Mouse (Mus musculus): ENCODE results near the gene Zfp518b.

The Zfp518b gene

DNA sequence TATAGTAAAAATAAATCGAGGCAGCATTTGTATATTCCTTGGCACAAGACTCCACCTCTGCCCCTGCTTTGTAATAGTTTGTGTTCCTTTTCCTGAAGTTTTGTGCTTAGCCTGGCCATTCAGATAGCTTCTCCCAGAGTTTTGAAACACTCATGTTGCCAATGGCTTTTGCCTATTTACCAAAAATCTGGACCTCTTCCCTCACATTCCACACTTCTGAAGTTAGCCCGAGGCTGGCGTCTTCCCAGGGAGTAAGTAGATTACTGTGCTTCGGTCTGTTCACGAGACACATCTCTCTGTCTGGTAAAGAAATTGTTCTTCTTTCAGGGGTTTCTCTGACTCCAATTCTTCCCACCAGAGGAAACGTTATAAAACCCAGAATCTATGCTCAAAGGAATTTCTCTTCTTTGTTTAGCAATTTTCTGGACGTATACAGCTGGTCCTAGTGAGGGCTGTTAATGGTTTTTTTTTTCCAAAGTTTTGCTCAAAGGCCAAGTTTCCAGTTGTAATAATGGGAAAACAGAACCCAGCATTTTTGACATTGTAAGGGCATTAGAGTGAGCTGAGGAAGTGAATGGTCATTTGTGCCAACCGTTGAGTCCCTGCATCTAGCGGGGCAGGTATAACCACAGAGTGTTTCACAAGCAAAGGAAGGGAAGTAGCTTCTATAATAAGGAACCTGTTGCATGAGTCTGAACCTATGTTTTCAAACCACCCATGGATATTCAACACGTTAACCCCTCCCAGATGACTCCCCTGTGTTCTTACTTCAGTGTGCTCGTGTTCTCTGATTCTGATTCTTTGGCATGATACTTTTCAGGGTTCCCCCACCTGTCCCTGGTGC is 50.1 kb downstream of the Zfp518b start:
- DNase-seq (ENCODE audit: inconsistent age in 2 of 2, low spot score in 1 of 2) = no peak

DNA sequence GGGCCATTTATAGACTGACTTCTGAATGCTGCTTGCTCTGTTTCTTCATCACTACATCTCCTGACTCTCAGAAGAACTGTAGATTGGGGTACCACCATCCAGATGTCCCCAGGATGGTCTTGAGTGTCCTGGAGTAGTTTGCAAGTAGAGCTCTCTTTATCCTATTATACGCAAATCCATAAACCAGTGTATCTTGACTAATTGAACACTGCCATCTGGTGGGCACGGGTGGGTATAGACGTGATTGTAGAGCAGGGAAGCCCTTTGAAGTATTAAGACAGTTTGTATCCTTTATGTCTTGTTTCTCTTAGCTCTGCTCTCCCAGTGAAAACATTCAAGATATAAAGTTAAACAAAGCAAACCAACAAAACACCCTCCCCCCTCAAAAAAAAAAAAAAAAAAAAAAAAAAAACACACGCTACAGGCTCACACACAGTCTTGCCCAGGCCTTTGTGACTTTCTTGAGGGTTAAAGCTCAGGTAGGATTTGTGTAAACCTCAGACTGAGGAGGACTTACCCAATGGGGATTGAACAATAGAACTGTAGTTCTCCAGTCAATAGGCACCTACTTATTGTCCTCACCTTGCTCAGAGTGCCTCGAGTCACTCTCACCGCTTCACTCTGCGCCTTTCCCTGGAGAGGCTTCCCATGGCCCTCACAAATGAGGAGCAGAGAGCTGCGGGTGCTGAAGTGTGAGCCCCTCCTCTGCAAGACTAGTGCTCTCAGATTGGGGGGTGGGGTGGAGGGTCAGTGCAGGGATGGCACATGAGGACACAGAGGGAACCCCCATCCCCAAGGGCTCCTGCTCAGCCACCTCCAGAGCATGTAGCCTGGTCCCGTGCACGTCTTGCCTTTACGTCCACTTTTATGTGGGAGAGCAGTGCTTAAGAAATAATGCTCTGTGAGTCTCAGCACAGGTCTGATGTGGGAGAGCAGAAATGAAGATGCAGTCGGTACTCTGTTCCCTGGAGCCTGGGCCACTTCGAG is 51.9 kb downstream of the Zfp518b start:
- DNase-seq (ENCODE audit: inconsistent age in 2 of 2, low spot score in 1 of 2) = peak; percentile 42 to 89

DNA sequence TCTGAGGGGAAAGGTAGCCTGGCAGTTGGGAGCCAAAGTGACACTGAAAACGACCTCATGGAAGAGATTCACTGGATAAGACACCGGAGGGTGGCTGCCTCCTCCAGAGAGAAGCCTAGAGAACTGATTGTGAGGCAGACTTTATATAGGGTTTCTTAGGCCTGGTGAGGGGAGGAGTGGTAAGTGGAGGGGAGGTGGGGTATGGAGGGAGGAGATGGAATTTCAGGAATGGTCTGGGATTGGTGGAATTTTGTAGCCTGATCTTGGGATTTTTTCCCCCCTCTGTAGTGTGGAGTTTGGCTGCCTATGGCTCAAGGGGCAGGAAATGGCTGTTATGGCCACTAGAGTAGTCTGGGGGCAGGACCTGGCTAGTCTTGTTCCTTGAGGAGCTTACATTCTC is 56.6 kb downstream of the Zfp518b start:
- no peak for DNase-seq (ENCODE audit: inconsistent age in 2 of 2, low spot score in 1 of 2)

DNA sequence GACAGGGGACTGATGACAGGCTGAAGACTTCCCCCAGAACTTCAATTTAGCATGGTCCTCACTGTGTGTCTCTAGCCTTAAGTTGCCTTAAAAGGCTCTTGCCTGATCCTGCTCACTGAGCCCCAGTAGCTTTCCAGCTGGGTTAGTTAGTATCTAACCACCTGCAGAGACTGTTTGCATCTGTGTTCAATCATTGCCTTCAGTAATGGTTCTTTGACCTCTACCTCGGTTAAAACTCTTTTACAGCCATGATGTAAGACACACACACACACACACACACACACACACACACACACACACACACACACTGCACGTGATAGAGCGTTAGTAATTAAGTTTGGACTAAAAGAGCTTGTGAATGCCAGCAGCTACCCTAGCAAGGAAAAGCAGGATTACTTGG is 57.7 kb downstream of the Zfp518b start:
- no peak for DNase-seq (ENCODE audit: inconsistent age in 2 of 2, low spot score in 1 of 2)

DNA sequence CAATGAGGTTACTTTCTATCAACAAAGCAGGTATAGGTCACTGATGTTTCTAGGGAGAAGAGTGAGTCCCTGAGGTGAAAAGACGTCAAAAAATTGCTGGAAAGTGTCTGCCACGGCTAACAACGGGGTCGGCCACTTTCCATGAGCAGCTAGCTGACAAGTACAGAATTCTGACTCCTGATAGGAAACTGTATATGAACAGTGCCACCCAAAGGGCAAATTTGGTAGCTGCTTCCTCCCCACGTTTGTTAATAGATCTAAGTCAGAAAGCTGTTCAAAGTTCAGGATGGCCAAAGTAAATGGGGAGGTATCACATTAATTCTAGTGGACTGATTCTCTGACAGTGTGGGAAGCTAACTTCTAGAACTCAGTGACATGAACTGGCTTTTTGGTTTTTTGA is 63.8 kb downstream of the Zfp518b start:
- DNase-seq (ENCODE audit: inconsistent age in 2 of 2, low spot score in 1 of 2) = peak in 1 of 2 experiments; percentile 67

DNA sequence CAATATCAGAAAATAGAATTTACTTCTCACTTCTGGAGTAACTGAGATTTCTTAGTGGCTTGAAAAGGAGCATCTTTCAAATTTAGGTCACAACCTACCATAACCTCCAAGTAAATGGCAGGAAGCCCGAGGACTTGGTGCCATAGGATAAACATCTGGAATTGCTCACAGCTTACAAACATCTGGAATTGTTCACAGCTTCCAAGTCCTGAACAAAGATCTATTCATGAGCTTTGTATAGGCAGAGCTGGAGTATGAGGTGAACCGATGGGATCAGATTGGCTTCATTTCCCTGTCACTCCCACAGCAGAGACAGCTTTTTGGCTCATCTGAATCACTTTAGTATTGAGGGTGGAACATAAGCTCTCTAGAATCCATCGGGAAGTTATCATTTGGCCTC is 65.7 kb downstream of the Zfp518b start:
- DNase-seq (ENCODE audit: inconsistent age in 2 of 2, low spot score in 1 of 2) = no peak
